Mouse (Mus musculus): ENCODE measurements around the gene Noa1. TPM values are rescaled to one million over a fixed set of nuclear protein-coding genes. Genes with fewer than 3 reads are reported as not detected.

The Noa1 gene
- total RNA-seq, 2 experiments from 2014 or later = 24.2 to 24.8 TPM

DNA sequence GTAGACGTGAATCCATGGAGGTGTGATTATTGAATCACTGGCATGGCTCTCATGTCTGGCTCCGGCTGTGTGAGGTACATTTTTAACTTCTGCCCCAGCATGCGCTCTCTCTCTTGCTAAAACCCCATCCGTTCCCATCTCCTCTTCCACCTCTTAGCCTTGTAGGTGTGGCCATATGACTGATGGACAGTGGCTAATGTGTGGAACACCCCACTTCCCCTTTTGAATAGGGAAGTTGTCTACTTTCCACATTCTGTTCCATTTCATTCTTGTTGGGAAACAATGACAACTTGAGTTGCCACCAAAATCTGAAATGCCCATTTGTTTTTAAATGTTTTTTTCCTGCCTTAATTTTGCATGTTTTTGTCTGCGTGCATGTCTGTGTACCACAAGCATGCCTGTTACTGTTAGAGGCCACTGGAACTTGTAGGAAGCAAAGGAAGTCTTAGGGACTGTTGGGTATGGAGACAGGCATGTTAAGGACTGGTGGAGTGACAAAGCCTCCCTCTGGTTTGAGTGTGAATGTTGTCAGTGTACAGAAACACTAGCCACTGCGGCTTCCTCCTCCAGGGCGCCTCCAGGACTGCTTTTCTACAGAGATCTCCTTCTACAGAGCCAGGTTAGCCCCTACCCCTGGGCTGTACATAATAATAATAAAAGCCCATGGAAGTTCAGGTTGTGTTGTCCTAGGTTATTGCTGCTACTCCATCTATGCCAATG lies 16.9 kb downstream of the Noa1 start:
- no peak for DNase-seq (ENCODE audit: low spot score in 2 of 2)

GRCm38 (mm10) chr5:77290606-77291005 lies 19.3 kb downstream of the Noa1 start:
- DNase-seq (ENCODE audit: low spot score in 2 of 2) = no peak

DNA sequence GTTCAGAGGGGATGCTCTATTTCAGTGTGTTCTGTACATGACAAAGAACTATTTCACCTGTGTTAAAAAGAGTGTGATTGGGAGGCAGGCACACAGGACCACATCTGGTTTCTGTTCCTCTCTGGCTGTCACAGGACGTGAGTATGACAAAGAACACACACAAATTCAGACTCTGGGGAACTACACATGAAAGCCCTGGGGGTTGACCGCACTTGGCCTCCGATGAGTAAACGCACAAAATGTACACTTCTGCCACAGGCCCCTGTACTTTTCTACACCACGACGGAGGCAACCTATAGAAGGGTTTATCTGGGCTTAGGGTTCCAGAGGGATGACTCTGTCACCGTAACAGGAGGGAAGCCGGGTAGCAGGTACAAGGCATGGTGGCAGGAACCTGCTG lies 20.2 kb downstream of the Noa1 start:
- no peak for DNase-seq (ENCODE audit: low spot score in 2 of 2)

GRCm38 (mm10) chr5:77287901-77288300 lies 22.0 kb downstream of the Noa1 start:
- DNase-seq (ENCODE audit: low spot score in 2 of 2) = no peak

DNA sequence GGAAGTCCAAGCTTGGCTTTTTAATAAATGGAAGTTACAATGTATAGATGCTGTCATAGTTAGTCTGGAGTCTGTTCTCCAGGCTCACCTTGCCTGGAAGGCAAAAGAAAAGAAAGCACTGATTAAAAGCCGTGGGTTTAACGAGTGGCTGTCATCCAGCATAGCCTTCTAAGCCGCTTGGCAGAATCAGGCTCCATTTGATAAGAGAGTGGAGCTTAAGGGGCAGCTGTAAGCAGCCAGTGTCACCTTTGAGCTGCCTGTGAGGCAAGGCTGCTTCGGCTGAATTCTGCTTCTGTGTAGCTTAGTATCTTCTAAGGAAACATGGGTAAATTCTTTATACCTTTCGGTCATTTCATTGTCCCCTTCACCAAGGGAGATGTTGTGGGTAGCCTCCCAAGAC lies 23.0 kb downstream of the Noa1 start:
- DNase-seq (ENCODE audit: low spot score in 2 of 2) = no peak

- no peak for DNase-seq (ENCODE audit: low spot score in 2 of 2)
These were observed 24.2 kb downstream of the Noa1 start for GRCm38 (mm10) chr5:77285685-77286084.

GRCm38 (mm10) chr5:77282242-77282641 lies 27.6 kb downstream of the Noa1 start:
- DNase-seq (ENCODE audit: low spot score in 2 of 2) = no peak

- no peak for DNase-seq (ENCODE audit: low spot score in 2 of 2)
These were observed 28.2 kb downstream of the Noa1 start for GRCm38 (mm10) chr5:77281518-77282174.

- no peak for DNase-seq (ENCODE audit: low spot score in 2 of 2)
These were observed 32.7 kb downstream of the Noa1 start for GRCm38 (mm10) chr5:77277204-77277603.

DNA sequence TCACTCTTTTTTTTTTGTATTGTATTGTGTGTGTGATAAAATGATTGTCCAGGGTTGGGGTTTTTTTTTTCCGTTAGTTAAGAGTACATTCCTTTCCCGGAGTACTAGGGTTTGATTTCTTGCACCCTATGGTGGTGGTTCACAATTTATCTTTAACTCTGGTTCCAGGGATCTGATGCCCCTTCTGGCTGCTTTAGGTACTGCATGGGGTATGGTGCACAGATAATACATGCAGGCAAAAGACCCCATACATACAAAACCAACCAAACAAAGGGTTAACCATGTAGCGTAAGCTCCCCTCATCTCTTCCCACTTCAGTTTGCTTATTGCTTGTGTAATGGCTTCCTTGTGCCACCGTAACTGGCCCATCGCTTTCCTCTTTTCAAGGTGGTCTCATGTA lies 33.9 kb downstream of the Noa1 start:
- DNase-seq (ENCODE audit: low spot score in 2 of 2) = no peak

GRCm38 (mm10) chr5:77273151-77273550 lies 36.7 kb downstream of the Noa1 start:
- DNase-seq (ENCODE audit: low spot score in 2 of 2) = no peak

DNA sequence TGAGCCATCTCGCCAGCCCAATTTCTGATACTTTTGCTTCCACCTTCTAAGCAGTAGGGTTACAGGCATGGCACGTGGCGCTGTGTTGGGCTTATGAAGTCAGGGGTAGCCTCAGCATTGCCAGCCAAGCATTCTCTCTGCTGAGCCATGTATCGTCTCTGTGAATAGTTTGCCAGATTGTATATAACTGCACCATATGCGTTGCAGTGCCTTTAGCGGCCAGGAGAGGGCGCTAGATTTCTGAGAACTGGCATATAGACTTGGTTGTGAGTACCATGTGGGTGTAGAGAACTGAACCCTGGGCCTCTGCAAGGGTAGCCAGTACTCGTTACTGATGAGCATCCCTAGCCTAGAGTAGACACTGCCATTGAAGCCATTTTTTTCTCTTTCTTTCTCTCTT lies 40.5 kb downstream of the Noa1 start:
- DNase-seq (ENCODE audit: low spot score in 2 of 2) = no peak

GRCm38 (mm10) chr5:77267957-77268624 lies 41.8 kb downstream of the Noa1 start:
- DNase-seq (ENCODE audit: low spot score in 2 of 2) = no peak

DNA sequence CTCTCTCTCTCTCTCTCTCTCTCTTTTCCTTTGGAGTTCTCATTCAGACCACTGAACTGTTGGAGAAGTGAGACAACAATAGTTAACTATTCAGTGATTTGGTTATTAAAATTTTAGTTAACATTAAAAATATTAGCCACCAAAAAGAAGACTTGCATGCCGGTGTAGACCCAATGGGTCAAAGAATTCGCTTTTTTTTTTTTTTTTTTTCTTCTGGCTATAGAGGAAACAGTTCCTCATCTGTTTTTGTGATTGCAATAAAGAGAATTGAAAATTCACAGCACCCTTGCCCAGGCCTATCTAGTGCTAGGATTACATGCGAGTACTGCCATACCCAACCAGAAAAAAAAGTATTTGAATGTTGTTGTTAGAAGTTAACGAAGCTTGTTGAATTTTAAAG lies 42.4 kb downstream of the Noa1 start:
- no peak for DNase-seq (ENCODE audit: low spot score in 2 of 2)

- no peak for DNase-seq (ENCODE audit: low spot score in 2 of 2)
These were observed 42.9 kb downstream of the Noa1 start for GRCm38 (mm10) chr5:77266886-77267401.

- peak in 1 of 2 experiments; percentile 28 for DNase-seq (ENCODE audit: low spot score in 2 of 2)
These were observed 43.6 kb downstream of the Noa1 start for GRCm38 (mm10) chr5:77266066-77266885.

DNA sequence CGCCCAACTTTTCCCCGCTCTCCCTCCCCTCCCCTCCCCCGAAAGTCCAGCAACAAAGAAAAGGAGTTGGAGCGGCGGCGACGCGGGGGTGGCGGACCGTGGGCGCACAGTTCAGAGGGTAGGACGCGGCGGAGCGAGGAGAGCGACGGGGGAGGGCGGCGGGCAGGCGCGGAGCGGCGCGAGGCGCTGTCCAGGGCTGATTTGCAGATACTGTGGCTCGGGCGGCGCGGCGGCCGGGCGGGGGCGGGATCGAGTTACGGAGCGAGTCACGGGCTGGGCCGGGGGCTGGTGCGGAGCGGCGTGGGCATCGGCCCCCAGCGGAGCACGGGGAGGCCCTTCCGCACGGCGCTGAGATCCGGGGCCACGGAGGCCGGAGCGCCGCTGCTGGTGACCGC lies 44.2 kb downstream of the Noa1 start:
- DNase-seq (ENCODE audit: low spot score in 2 of 2) = peak in 1 of 2 experiments; percentile 50

- peak; percentile 44 to 54 for DNase-seq (ENCODE audit: low spot score in 2 of 2)
These were observed 44.7 kb downstream of the Noa1 start, which contains the start of gene Rest for GRCm38 (mm10) chr5:77265081-77265670. Gene Rest, plus strand, starts transcription at chr5:77265491.

DNA sequence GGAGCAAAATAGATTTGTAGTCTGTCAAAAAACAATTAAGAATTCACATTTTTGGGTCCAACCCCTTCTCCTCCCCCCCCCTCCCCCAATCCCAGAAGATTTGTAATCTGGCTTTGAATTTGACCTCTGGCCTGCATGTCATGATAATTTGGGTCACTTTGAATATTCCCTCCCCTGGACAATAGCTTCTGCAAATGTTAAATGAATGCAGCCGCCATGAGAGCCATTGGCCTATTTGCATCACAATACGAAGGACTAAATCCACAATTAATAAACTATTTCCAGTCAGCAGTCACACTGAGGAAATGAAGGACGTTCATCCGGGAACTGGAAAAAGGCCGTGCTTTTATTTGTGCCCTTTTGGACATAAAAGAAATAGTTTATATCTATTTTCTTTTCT lies 47.8 kb downstream of the Noa1 start:
- DNase-seq (ENCODE audit: low spot score in 2 of 2) = no peak

- no peak for DNase-seq (ENCODE audit: low spot score in 2 of 2)
These were observed 48.7 kb downstream of the Noa1 start for GRCm38 (mm10) chr5:77261137-77261536.

- no peak for DNase-seq (ENCODE audit: low spot score in 2 of 2)
These were observed 49.7 kb downstream of the Noa1 start for GRCm38 (mm10) chr5:77260141-77260540.

All from layer of hippocampus, postnatal 14 days (tissue).